Mouse (Mus musculus) spleen, postnatal 4 days (tissue): ENCODE data around the gene Zmiz1.

ENCODE experiments used
- DNase-seq, 2 experiments: peaks; one replicate each; pipeline ENCODE4 v3.0.0; 2022; ENCODE audit warnings: low spot score in 2 of 2

Zmiz1 gene

GRCm38 (mm10) chr14:25534918-25535582 lies 76.1 kb downstream of the Zmiz1 start:
- no peak for DNase-seq

GRCm38 (mm10) chr14:25535583-25535943 lies 76.6 kb downstream of the Zmiz1 start:
- no peak for DNase-seq

- DNase-seq: no peak
Observed at GRCm38 (mm10) chr14:25536476-25536875, 77.5 kb downstream of the Zmiz1 start.

- no peak for DNase-seq
Observed at GRCm38 (mm10) chr14:25537351-25537750, 78.4 kb downstream of the Zmiz1 start.

DNA sequence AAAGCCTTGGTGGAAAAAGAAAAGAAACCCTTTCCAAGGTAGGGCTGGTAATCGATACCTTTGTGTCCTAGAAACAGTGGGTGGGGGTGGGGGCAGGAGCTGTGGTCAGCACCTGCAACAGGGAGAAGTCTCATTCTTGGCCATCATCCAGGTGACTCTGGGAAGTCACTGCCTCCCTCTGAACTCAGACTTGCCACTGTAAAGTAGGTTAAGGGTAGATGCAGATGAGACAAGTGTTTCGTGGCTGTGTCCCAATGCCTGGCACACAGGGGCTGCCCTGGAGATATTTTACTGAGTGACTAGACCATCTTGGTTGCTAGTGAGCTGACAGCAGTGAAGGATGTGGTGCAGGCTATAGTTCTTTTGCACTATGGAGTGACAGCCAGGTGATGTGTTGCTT lies 79.5 kb downstream of the Zmiz1 start:
- DNase-seq: no peak

DNA sequence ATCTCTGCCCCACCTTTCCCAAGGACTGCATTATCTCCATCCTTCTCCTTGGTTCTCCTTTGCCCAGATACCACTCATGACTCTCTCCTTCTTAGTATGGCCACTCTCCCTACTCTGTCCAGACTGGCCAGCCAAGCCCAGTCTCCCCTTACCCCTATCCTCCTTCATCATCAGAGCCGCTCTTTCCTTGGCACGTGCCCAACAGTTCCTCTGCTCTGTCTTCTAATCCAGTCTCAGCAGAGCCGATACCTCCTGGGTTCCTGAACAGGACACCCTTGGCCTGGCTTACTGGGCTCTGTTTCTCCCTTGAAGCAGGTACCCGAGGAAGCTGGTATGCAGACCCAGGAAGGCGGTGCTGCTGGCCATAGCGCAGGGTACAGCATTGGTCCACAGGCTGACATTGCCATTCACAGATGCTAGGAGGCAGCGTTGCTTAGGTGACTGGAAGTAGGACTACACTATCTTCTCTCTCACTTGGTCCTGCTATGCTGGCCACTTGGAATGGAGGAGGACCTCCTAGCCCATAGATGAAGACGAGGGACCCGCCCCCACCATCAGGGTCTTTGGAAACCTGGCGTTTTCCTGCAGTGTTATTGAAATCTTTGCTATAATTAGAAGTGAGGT lies 80.6 kb downstream of the Zmiz1 start:
- DNase-seq: no peak

DNA sequence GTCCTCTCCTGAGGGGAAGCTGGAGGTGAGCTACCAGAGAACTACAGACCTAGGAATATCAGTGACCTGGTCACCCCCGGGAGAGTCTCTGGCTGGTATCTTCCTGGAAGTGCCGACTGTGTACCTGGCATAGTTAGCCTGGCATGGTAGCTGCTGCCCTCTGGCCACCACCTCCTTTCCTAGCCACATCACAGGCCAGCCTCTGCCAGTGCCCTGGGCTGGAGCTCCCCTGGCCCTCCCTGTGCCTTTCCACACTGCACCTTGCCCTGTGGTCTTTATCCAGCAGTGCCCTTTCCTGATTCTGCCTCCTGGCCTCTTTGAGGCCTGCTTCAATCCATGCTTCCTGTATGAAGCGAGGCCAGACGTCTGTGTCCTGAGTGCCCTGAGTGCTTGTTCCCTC lies 81.2 kb downstream of the Zmiz1 start:
- no peak for DNase-seq

DNA sequence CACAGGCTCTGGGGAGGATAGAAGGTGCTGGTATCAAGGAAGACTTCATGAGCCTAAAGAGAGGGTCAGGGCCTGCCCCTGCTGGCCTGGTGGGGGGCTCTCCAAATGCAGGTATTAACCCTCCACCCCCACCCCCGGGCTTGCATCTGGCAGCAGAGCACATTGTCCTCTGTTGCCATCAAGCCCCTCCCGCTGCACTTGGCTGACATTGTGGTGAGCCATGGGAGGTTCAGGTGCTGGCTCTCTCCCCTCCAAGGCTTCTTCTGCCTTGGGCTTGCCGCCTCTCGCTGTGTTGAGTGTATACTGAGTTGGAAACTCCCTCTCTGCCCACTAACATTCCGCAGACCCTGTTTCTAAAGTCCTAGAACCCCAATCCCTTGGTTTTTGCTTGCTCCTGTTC lies 82.2 kb downstream of the Zmiz1 start:
- DNase-seq: no peak

GRCm38 (mm10) chr14:25543098-25543497 lies 84.1 kb downstream of the Zmiz1 start:
- no peak for DNase-seq

- DNase-seq: no peak
Observed at GRCm38 (mm10) chr14:25543927-25544326, 84.9 kb downstream of the Zmiz1 start.

DNA sequence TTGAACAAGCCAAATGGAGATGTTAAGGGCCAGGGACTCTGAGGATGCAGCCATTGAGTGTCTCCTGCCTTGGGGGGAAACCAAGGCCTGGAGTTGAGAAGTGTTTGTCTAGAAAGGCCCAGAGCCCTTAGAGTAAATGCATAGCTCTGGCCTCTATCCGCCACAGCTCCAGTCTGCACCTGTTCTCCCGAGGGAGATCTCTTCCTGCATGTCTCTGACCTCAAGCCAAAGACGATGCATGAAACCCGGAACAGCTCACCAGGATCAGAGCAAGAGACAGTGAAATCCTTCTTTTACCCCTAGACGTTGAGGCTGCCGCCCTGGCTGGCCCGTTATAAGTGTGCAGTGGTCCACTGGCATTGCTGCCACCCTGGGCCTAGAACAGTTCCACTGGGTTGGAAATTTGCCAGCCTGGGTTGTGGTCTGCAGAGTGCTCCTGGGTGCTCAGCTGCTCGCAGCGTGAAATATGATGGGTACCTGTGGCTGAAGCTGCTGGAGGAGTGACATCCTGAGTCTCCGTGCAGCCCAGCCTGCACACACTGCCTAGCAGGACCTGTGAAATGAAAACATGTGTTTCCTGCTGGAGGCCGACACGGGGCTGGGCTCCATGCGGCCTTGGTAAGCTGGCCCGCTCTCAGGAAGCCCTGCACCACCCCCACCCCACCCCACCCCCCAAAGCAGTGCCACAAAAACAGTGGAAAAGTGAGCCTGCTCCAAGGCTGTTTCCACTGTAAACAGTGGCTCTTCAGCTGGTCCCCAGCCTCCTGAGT lies 88.1 kb downstream of the Zmiz1 start:
- no peak for DNase-seq

- no peak for DNase-seq
Observed at GRCm38 (mm10) chr14:25547882-25548281, 88.9 kb downstream of the Zmiz1 start.

DNA sequence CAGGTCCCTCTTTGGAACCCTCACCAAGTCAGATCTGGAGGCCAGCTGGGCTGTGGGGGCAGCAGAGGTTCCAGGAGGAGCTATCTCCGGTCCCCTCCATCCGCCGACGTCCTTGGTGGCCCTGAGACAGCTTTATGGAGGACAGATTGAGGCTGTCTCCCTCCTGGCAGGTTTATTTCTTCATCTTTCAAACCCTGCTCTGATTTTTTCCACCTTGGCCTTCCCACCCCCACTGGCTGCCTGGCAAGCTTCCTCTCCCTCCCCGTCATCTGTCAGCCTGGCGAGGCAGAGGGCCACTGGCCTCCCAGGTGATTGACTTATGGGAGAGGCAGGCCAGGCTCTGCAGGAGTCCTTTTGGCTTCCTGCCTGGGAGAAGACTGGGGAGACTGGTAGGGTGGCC lies 89.7 kb downstream of the Zmiz1 start:
- no peak for DNase-seq

DNA sequence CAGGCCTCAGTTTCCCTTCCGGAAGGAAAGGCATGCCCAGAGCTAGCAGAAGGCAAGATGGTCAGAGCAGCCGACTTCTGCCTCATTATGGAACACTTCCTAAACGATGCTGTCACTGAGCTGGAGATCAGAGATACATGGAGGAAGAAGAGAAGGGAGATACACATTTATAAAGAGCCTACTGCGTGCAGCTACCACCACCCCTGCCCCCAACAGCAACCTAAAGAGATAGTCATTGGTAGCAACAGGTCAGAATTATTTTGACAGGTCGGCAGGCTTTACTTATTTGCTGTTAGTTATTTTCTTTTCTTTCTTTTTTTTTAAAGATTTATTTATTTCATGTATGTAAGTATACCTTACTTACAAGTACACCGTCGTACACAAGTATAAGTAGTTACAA lies 90.1 kb downstream of the Zmiz1 start:
- no peak for DNase-seq

DNA sequence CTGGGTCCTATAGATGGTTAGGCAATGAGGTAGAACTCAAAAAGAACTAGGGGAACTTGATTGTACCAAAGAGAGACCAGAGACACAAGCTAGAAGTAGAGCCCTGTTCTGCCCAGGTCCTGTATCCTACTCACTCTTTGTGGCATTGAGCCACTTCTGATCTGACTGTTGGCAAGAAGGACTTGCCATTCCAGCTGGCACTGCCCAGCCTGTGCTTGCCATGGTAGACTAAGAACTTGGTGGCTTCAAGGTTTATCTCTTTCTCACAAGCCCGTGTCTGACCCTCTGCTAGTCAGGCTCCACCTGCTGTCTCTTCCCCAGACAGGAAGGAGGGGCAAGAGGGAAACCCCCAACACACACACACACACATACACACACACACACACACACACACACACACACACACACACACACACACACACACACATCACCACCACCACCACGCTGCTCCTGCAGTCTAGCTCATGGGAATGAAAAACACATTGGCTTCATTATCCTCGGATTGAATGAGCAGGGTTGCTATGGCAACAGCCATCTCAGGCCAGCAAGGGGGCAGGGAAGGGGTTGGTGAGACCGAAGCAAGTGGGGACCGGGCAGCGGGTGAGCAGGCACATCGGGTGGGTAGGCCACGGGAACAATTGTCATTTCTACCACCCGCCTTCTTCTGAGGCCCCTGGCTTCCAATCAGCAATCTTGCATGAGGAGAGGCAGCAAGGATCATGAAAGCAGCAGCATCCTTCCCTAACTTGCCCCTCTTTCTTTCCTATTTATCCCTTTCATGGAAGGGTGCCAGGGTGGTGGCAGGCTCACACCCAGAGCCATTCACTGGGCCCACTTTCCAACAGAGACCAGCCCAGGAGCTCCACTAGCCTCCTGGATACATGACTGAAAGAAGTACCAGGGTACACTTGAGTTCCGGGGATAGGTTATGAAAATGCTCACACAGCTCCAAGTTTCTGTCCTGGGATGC lies 91.2 kb downstream of the Zmiz1 start:
- no peak for DNase-seq

DNA sequence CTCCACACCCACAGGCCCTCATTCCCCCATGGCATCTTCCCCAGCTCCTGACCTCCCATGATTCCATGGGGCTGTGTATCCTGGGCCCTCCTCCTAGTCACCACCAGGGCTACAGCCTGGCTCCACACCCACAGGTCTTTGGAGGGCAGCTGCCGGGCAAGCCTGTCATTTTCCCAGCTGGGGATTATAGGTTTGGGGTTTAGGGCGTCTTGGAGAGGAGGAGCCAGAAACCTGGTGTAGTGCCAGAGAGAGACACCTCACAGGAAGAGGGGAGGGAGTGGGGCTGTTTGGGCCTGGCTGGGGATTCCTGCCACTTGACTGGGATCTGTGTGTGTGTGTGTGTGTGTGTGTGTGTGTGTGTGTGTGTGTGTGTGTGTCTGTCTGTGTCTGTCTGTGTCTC lies 92.7 kb downstream of the Zmiz1 start:
- DNase-seq: no peak

DNA sequence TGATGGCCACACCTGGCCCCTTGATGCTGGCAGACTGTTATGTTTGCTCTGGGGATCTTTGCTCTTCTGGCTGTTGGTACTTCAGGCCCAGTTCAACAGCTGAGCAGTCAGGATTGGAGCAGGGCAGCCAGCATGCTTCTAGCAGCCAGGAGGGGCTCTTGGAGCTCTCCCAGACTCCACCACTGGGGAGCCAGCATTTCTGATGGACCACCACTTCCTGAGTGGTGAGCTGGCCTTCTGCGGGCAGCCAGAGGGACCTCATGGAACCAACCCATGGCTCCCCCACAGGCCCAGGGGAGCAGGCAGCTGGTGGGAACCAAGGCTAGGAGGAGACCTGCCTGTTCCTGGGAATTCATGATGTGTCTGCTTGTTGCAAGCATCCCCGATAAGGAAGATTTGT lies 94.4 kb downstream of the Zmiz1 start:
- no peak for DNase-seq

DNA sequence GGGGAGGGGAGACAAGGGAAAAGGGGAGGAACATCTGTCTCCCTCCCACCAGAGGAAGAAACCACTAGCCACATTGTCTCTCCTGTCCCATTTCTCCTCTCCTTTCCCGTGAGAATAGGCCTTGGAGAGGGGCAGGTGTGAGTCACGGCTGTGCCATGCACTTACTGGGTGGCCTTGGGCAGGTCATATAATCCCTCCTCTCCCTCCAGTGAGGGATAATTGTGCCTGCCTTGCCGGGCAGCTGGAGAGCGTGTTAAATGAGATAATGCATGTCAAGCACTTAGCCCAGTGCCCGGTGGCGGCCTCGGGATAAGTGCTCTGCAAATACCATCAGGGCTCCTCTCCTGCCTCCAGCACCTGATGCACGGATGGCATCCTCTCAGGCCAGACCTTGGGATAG lies 95.8 kb downstream of the Zmiz1 start:
- no peak for DNase-seq

DNA sequence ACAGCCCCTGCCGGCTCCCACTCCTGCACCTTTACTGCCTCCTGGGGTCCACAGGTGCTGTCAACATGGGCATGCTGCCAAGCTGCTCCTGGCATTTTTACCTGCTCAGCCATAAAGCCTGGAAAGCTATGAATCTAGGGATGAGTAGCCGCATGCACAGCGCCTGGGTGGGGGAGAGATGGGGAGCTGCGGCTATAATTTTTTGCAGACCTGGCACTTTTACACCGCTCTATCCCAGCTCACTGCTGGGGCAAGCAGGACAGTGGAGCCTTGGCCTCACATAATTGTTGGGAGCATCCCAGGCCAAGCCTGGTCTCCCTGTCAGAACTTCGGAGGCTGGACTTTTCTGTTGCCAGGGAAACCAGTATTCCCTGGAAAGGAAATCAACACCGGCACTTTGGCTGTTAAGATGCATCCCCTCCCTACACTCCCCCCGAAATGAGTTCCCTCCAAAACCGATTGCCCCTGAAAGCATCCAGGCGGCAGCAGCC lies 96.4 kb downstream of the Zmiz1 start:
- DNase-seq: no peak

DNA sequence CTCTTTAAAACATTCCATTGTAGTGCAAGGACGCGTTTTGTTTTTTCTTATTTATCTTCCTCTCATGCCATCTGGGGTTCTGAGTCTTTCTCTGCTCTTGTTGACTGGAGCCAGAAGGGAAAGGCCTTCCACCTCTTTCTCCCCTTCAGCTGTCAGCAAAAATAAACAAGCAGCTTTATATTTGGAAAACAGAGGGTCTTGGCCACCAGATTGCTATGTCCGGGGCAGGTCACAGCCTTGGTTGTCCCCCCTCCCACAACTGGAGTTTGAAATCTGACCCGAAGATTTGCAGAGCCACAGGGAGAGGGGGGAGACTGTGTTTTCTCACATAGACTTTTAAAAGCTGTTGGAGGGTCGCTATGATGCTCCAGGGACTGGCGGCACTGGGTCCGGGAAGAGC lies 96.9 kb downstream of the Zmiz1 start:
- no peak for DNase-seq

GRCm38 (mm10) chr14:25557014-25557413 lies 98.0 kb downstream of the Zmiz1 start:
- DNase-seq: no peak

DNA sequence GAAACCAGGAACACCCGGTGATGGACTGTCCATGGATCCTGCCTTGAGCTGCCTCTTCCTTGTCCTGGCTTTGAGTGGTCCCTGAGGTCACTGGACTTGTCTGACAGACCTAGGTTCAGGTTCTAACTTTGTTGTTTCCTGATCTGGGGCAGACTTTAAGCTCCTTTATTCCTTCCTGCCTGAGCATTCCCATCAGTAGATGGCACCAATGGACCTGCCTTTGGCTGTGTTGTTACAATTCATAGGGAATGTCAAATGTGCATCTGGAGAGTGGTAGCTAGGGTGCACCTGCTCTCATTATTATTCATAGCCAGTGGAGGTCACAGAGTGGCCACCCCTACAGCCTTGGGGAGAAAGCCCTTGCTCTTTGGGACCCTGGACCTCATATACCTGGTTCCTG lies 99.5 kb downstream of the Zmiz1 start:
- DNase-seq: no peak
